Mouse (Mus musculus) MEL (cell line): Measurements from ENCODE around the gene Hsp90ab1. TPM values are rescaled to one million over a fixed set of nuclear protein-coding genes. Genes with fewer than 3 reads are reported as not detected.

Experiments
- DNase-seq: peaks from one replicate; pipeline ENCODE4 v3.0.0; 2011; ENCODE audit warnings: low read depth, low spot score
- H3K27ac ChIP-seq: 2 replicates; pipeline ENCODE4 v1.5.1; 2012; ENCODE audit warnings: low read depth, mild to moderate bottlenecking, control low read depth, low read length, moderate library complexity; ENCODE audit not compliant: control insufficient read depth
- H3K27me3 ChIP-seq, 2 experiments: fragments of 150-350 bp in 1 of 2; sonication (generic) in 1 of 2; 2 replicates each; pipeline ENCODE4 v1.6.1; 2012; ENCODE audit warnings: low read length in 2 of 2, mild to moderate bottlenecking in 2 of 2, improper control_type of control experiment in 1 of 2, moderate library complexity in 1 of 2; ENCODE audit not compliant: insufficient read depth in 2 of 2, control insufficient read depth in 1 of 2
- H3K36me3 ChIP-seq, 2 experiments: 2 replicates each; pipeline ENCODE4 v1.6.1; 2012 to 2014; ENCODE audit warnings: low read length in 2 of 2, improper control_type of control experiment in 1 of 2, inconsistent platforms in 1 of 2, mild to moderate bottlenecking in 1 of 2; ENCODE audit not compliant: insufficient read depth in 2 of 2, control insufficient read depth in 1 of 2
- H3K4me1 ChIP-seq, 2 experiments: fragments of 150-350 bp in 1 of 2; sonication (generic) in 1 of 2; 2 replicates each; pipeline ENCODE4 v1.6.1; 2012; ENCODE audit warnings: low read length in 2 of 2, improper control_type of control experiment in 1 of 2, mild to moderate bottlenecking in 1 of 2; ENCODE audit not compliant: insufficient read depth in 2 of 2, control insufficient read depth in 1 of 2
- H3K4me3 ChIP-seq, 2 experiments: fragments of 150-350 bp in 1 of 2; sonication (generic) in 1 of 2; 2 replicates each; pipeline ENCODE4 v1.5.1; 2012; ENCODE audit warnings: low read depth in 2 of 2, low read length in 2 of 2, mild to moderate bottlenecking in 2 of 2, moderate library complexity in 2 of 2, control low read depth in 1 of 2, improper control_type of control experiment in 1 of 2; ENCODE audit not compliant: control insufficient read depth in 1 of 2, insufficient read depth in 1 of 2
- H3K79me2 ChIP-seq: 2 replicates; pipeline ENCODE4 v1.6.1; 2012; ENCODE audit warnings: mild to moderate bottlenecking, low read length, moderate library complexity; ENCODE audit not compliant: control insufficient read depth, poor library complexity, insufficient read depth
- H3K9ac ChIP-seq: 2 replicates; pipeline ENCODE4 v1.6.1; 2012; ENCODE audit warnings: low read depth, mild to moderate bottlenecking, control low read depth, low read length, moderate library complexity; ENCODE audit not compliant: control insufficient read depth, poor library complexity, severe bottlenecking
- H3K9me3 ChIP-seq: fragments of 150-350 bp; sonication (generic); replicated peaks from 2 replicates; pipeline ENCODE4 v1.6.1; 2012; ENCODE audit warnings: mild to moderate bottlenecking, low read length, improper control_type of control experiment, moderate library complexity; ENCODE audit not compliant: insufficient read depth
- CHD1 ChIP-seq: IDR thresholded peaks from 2 replicates; pipeline ENCODE4 v1.6.1; 2012; ENCODE audit warnings: low read depth, mild to moderate bottlenecking, inconsistent platforms, low read length, improper control_type of control experiment
- CHD2 ChIP-seq: IDR thresholded peaks from 2 replicates; pipeline ENCODE4 v1.6.1; 2011; ENCODE audit warnings: low read length, improper control_type of control experiment
- CTCF ChIP-seq, 3 experiments: IDR thresholded peaks in 2 of 3; conservative IDR thresholded peaks in 1 of 3; 2 replicates each; pipeline ENCODE4 v1.5.1; 2011 to 2012; ENCODE audit warnings: low read length in 3 of 3, low read depth in 2 of 3, mild to moderate bottlenecking in 2 of 3, improper control_type of control experiment in 1 of 3, inconsistent platforms in 1 of 3, mixed read lengths in 1 of 3, moderate library complexity in 1 of 3; ENCODE audit not compliant: control insufficient read depth in 1 of 3, insufficient read depth in 1 of 3, poor library complexity in 1 of 3, severe bottlenecking in 1 of 3
- GATA1 ChIP-seq: IDR thresholded peaks from 2 replicates; pipeline ENCODE4 v1.6.1; 2011; ENCODE audit warnings: low read depth, low read length, improper control_type of control experiment
- MYC ChIP-seq: IDR thresholded peaks from 2 replicates; pipeline ENCODE4 v1.6.1; 2011; ENCODE audit warnings: low read depth, mild to moderate bottlenecking, low read length, improper control_type of control experiment, moderate library complexity
- NELFE ChIP-seq: IDR thresholded peaks from 2 replicates; pipeline ENCODE4 v1.6.1; 2011; ENCODE audit warnings: low read depth, low read length, improper control_type of control experiment
- NRF1 ChIP-seq: IDR thresholded peaks from 2 replicates; pipeline ENCODE4 v1.6.1; 2014; ENCODE audit warnings: low read depth, mild to moderate bottlenecking, inconsistent platforms, low read length, improper control_type of control experiment, moderate library complexity; ENCODE audit not compliant: poor library complexity, insufficient read depth, severe bottlenecking
- POLR2A ChIP-seq, 2 experiments: IDR thresholded peaks; 2 replicates each; pipeline ENCODE4 v1.6.1; 2011 to 2012; ENCODE audit warnings: low read length in 2 of 2, mild to moderate bottlenecking in 2 of 2, control low read depth in 1 of 2, improper control_type of control experiment in 1 of 2, low read depth in 1 of 2, moderate library complexity in 1 of 2; ENCODE audit not compliant: control insufficient read depth in 1 of 2, insufficient read depth in 1 of 2, poor library complexity in 1 of 2
- POLR2AphosphoS2 ChIP-seq: IDR thresholded peaks from 2 replicates; pipeline ENCODE4 v1.6.1; 2011; ENCODE audit warnings: low read length, improper control_type of control experiment
- RAD21 ChIP-seq: IDR thresholded peaks from 2 replicates; pipeline ENCODE4 v1.6.1; 2011; ENCODE audit warnings: mild to moderate bottlenecking, low read depth, low read length, improper control_type of control experiment
- SMC3 ChIP-seq: IDR thresholded peaks from 2 replicates; pipeline ENCODE4 v1.6.1; 2011; ENCODE audit warnings: low read depth, low read length, improper control_type of control experiment
- TAL1 ChIP-seq: IDR thresholded peaks from 2 replicates; pipeline ENCODE4 v1.6.1; 2012; ENCODE audit warnings: mild to moderate bottlenecking, inconsistent platforms, low read length, moderate library complexity, mixed read lengths
- UBTF ChIP-seq: IDR thresholded peaks from 2 replicates; pipeline ENCODE4 v1.6.1; 2012; ENCODE audit warnings: low read depth, mild to moderate bottlenecking, inconsistent platforms, low read length, improper control_type of control experiment, moderate library complexity, borderline replicate concordance; ENCODE audit not compliant: insufficient read depth
- ZMIZ1 ChIP-seq: IDR thresholded peaks from 2 replicates; pipeline ENCODE4 v1.6.1; 2012; ENCODE audit warnings: low read depth, mild to moderate bottlenecking, inconsistent platforms, low read length, improper control_type of control experiment, moderate library complexity
- polyA plus RNA-seq, 2 experiments: library from polyadenylated mRNA; stranded (reverse) in 1 of 2; unstranded in 1 of 2; fragments of >175 nt in 1 of 2; fragments of >200 nt in 1 of 2; gene quantifications; 2 replicates each; pipeline versions ENCODE4 v1.2.1 to v1.2.4; 2012; ENCODE audit warnings: low replicate concordance in 2 of 2, low read depth in 1 of 2; ENCODE audit not compliant: insufficient read length in 2 of 2, insufficient read depth in 1 of 2, missing spikeins in 1 of 2
- total RNA-seq: library from RNA; depleted of rRNA; stranded (reverse); fragments of 300-350 nt; gene quantifications from 2 replicates; pipeline ENCODE4 v1.2.3, GENCODE M21; 2012

Hsp90ab1 gene
- total and polyA plus RNA-seq, 3 experiments, result 1,032 to 27,726 (median 4,130) TPM

DNA sequence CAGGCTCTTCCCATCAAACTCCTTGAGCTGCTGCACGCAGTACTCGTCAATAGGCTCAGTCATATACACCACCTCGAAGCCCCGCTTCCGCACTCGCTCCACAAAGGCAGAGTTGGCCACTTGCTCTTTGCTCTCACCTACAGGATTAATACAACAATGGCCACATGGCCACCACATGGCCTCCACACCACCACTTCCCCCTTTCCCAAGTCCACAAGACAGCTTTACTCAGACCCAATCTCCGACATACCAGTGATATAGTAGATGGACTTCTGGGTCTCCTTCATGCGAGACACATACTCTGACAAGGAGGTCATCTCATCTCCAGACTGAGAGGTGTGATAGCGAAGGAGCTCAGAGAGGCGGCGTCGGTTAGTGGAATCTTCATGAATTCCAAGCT, 4.1 kb downstream of the Hsp90ab1 start:
- H3K4me3 ChIP-seq, result no peak overlapping the region
- H3K9me3 ChIP-seq, result no peaks in the 10 kb centered on the region
- TF ChIP-seq NRF1 (no peak), TAL1 (no peak), CHD2 (no peak), POLR2A (IDR thresholded peaks at IDR 0.05; ENCODE audit: control insufficient read depth in 1 of 2, insufficient read depth in 1 of 2, low read depth in 1 of 2, low read length in 2 of 2, poor library complexity in 1 of 2) (peak in 1 of 2 experiments; percentile 5; a peak in 1 of 4 replicates), RAD21 (no peak), ZMIZ1 (no peak), NELFE (no peak), CTCF (IDR thresholded peaks at IDR 0.05 in 2 of 3, conservative IDR thresholded peaks at IDR 0.05 in 1 of 3; ENCODE audit: control insufficient read depth in 1 of 3, insufficient read depth in 1 of 3, low read depth in 2 of 3, low read length in 3 of 3, poor library complexity in 1 of 3, severe bottlenecking in 1 of 3) (no peak), MYC (peak; percentile 73; the same call in 1 of the 2 replicates), UBTF (no peak), SMC3 (no peak)
- DNase-seq, result no peak
- H3K36me3 ChIP-seq, result peaks cover 25 to 28% of the 10 kb centered on the region in 2 experiments
- H3K27me3 ChIP-seq, result no peaks in the 10 kb centered on the region
- no peak overlapping the region for H3K9ac ChIP-seq
- H3K4me1 ChIP-seq, result peaks cover 0 to 29% of the 10 kb centered on the region in 2 experiments; a peak in 2 of 4 replicates
- no peak overlapping the region for H3K27ac ChIP-seq
- H3K79me2 ChIP-seq, result peaks cover 51% of the 10 kb centered on the region

GRCm38 (mm10) chr17:45567162-45567601, 5.9 kb downstream of the Hsp90ab1 start:
- Histone ChIP-seq H3K27ac (no peak overlapping the region), H3K36me3 (peaks cover 25 to 28% of the 10 kb centered on the region in 2 experiments), H3K9me3 (no peaks in the 10 kb centered on the region), H3K27me3 (no peaks in the 10 kb centered on the region), H3K4me3 (no peak overlapping the region), H3K9ac (no peak overlapping the region), H3K79me2 (peaks cover 39% of the 10 kb centered on the region), H3K4me1 (peaks cover 0 to 29% of the 10 kb centered on the region in 2 experiments; a peak in 2 of 4 replicates)
- TF ChIP-seq CHD2 (no peak; the same call in 1 of the 2 replicates), GATA1 (no peak), SMC3 (peak; percentile 24; the same call in 1 of the 2 replicates), CTCF (IDR thresholded peaks at IDR 0.05 in 2 of 3, conservative IDR thresholded peaks at IDR 0.05 in 1 of 3; ENCODE audit: control insufficient read depth in 1 of 3, insufficient read depth in 1 of 3, low read depth in 2 of 3, low read length in 3 of 3, poor library complexity in 1 of 3, severe bottlenecking in 1 of 3) (no peak), POLR2A (IDR thresholded peaks at IDR 0.05; ENCODE audit: control insufficient read depth in 1 of 2, insufficient read depth in 1 of 2, low read depth in 1 of 2, low read length in 2 of 2, poor library complexity in 1 of 2) (peak; percentile 38 to 87; a peak in 3 of 4 replicates), CHD1 (no peak), ZMIZ1 (peak; percentile 86; the same call in 1 of the 2 replicates), POLR2AphosphoS2 (peak; percentile 91), NRF1 (no peak)
- DNase-seq, result peak; percentile 73
